Mouse (Mus musculus) heart, postnatal 25 days (tissue): ENCODE measurements around the gene Lgi1. TPM values are rescaled to one million over a fixed set of nuclear protein-coding genes. Genes with fewer than 3 reads are reported as not detected.
A peak's percentile ranks its signal among the peaks of the same experiment; 100 is the strongest.

Experiments used
- DNase-seq: peaks from one replicate; pipeline ENCODE4 v3.0.0; 2022; ENCODE audit warnings: low spot score
- intact Hi-C: fragments of 180-260 bp; cut with DNase I; formaldehyde crosslinking; loops from one replicate; pipeline ENCODE4 v1.15.1; 2025
- total RNA-seq, 2 experiments: library from RNA; stranded (reverse); gene quantifications; 2 replicates each; pipeline ENCODE4 v1.2.3; 2021

Lgi1 gene
- total RNA-seq, 2 experiments from 2014 or later: 2.9 to 5.0 TPM

DNA sequence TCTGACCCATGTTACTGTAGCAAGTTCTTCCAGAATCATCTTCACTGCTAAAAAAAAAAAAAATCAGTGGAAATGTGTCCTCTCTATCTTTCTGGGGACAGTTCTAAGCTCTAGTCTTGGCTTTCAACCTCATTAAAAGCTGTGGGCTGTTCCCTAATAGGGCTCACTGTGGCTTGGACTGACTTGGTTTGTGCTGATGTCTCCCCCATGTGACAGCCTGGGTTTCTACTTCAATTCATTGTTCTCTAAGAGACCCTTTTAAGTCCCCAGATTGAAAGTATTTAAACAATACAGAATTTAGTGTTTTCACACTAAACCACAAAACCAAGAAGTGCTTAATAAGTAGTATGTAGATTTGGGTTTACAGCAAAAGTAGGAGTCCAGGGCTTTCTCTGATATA, 59.4 kb downstream of the Lgi1 start:
- intact Hi-C loops: loop anchor here (1.0 kb wide), 1 partner anchor 70 kb away; no protein-coding TSS in a partner anchor

DNA sequence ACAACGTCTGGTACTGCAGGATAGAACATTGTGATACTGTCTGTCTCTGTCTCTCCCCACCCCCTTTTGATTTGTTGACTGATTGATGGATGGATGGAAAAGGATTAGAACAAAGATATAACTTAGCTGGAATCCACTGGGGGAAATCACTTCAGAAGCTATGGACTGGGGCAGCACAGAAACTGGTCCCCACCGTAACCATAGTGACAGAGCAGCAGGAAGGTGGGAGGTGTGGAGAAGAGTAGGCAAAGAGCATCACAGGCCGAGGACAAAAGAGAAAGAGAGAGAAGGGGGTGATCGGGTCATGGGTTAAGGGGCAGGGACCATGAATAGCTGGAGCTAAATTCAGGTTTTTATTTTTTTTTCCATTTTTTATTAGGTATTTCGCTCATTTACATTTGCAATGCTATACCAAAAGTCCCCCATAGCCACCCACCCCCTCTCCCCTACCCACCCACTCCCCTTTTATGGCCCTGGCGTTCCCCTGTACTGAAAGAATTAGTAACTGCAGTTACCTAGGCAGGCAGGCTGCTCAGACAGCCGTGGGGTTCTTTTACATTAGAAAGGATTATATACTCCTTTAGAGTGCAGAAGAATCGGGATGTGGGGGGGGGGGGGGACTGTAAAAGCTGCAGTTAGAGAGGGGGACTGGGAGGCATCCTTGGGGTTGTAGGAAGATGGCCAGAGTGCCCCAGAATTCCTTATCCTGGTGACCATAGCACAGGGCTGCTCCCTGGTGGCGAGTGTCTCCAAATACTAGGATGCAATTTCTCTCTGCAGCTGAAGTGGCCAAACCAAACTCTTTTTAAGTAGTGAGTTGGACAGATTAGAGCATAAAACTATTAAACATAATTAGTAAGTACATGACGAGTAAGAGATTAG, 60.1 kb downstream of the Lgi1 start:
- intact Hi-C loops: loop anchor here (1.0 kb wide), 1 partner anchor 71 kb away; no protein-coding TSS in a partner anchor
- DNase-seq: no peak

More for the DNA sequence above, 59.4 kb downstream of the Lgi1 start:
- DNase-seq: no peak

DNA sequence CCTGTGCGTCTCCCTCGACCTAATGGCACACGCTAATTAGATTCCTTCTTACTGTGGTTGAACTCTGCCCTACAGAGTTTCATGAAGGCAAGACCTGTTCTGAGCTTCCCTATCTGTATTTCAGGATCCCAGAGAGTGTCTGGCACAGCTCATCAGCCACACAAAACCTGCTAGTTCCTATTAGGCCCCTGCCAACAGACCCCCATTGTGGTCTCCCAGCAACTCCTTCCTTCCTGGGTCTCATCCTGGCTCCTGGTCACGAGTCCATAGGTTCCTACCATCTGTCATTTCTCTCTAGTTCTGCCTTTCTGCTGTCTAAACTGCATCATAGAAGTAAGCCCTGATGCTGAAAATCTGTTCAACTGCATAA, 60.7 kb downstream of the Lgi1 start:
- DNase-seq: no peak
- intact Hi-C loops: no loop called here

DNA sequence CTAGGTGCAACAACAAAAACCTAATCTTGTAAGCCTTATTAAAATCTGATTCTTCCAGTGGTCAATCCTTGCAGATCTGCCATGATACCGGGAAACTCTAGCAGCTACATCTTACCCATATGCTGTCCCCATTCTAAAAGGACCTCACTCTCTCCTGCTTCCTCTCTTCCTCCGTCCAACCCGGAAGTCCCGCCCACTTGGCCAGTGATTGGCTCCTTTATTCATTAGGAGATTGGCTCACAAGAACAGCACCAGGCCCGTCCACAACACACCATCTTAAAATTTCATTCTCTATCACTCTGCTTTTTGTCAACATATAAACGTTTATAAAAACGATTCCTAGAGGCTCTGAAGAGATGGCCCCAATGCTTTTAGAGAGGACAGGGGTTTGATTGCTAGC, 61.5 kb downstream of the Lgi1 start:
- intact Hi-C loops: no loop called here
- DNase-seq: no peak

DNA sequence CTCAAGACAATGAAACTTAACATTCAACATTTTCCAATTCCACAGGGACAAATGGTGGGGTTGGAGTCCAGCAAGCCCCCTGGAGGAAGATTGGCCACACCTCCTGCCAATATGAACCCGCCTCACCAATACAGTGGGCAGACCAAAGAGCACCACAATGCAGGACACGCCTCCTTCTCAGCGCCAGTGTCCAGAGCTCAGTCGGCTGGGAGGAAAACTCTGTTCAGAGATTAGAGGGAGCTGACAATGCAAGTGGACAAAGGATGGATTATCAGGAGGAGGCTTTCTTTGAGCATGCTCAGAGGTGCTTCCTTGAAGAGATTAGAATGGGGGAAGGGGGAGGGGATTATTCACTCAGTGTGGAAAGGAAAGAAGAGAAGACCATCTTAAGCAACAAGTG, 62.7 kb downstream of the Lgi1 start:
- intact Hi-C loops: no loop called here

DNA sequence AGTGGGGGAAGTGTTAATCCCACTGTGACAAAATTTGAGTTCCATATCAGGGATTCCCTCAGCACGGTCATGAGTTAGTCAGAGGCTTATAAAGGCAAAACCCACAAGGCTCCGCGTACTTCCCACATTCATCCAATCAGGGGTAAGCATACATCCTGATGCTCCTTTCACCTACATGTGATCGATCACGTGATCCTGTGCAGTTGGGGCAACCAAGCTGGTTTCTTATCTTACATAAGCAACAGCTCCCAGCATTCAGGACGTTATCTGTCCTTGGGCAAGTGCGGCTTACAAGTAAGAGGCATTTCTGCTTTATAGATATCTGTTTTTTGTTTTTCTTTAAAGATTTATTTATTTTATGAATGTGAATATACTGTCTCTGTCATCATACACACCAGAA, 63.7 kb downstream of the Lgi1 start:
- no peak for DNase-seq
- intact Hi-C loops: no loop called here

More for the DNA sequence above, 62.7 kb downstream of the Lgi1 start:
- DNase-seq: no peak

DNA sequence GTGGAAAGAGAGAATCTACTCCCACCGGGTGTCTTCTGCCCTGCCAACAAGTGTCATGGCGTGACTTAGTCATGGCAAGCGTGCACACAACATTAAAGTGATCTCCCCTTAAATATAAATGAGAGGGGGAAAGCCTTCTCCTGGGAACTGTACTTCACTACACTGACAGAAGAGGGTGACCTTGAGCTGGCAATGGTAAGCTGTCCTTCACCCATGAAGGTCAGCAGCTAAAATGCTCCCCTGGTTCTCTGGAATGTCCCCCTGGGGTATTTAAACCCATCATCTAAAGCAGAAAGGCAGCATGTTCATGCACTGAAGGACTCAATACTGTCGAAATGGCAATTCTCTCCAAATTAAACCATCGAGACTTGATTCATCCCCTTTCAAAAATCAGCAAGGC, 64.9 kb downstream of the Lgi1 start:
- DNase-seq: no peak
- intact Hi-C loops: no loop called here

DNA sequence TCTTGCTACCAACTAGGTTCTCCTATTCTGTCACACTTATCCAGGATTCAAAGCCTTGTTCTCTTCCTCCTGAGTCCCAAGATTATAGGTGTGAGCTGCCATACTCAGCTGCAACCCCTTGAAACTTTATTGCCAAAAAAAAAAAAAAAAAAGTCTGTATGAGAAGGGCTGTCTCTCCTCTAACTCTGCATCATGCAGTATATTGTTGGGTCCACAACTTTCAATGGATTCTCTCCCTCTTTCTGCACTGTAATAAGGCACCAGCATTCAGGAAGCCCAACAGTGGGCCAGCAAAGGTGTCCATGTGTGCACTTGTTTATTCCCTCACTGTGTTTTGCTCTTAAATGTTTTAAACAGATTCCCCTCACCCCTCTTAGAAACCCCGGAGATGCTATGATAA, 66.7 kb downstream of the Lgi1 start:
- no peak for DNase-seq
- intact Hi-C loops: no loop called here

DNA sequence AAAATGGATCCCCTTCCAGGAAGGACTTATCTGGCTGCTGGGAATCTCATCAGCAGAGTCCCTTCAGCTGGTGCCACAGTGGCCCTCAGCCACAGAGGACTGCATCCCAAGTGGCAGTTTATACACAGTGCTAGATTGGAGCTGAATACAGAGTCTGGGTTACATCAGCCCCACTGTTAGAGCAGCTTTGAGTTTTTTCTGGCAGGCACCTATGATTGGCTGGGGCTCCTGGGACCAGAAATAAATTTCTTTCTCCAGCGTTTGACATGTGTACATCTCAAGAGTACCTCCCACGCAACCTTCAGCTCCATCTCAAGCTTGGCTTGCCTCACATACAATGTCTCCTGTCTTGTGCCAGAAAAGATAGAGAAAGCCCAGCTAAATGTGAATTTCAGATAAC, 67.9 kb downstream of the Lgi1 start:
- intact Hi-C loops: no loop called here
- no peak for DNase-seq

DNA sequence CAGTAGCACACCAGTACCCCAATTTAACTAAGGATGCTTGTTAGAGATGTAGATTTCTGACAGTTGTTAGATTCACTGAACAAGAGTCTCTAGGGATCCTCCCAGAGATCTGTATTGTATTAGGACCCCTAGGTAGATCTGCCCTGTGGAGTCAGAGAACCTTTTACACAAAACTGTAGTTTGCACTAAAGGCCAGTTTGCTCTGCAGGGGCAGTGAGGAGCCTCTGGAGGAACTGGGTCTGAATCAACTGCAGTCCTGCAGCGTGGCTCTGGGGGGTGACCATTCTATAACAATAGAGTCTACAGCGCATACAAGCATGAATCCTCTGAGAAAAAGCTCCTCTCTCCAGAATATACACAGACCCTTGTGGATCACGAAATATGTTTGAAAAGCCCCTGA, 68.5 kb downstream of the Lgi1 start:
- DNase-seq: no peak
- intact Hi-C loops: no loop called here

DNA sequence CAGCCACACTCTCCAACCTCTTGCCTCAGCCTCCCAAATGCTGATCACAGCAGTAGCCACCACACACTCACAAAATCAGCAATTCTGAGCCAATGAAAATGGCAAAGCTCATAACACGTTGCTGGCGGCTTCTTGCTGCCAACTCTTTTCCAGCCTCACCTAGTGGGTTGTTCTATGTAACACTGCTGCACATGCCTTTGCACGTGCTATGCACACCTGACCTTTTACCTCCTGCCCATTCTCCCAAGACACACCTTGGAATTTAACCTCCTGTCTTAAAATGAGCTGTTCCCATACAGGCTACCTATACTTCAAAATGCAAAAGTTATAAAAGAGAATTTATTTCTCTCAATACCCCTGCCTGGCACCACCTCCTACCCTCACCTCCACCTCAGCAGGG, 72.2 kb downstream of the Lgi1 start:
- intact Hi-C loops: no loop called here
- no peak for DNase-seq

DNA sequence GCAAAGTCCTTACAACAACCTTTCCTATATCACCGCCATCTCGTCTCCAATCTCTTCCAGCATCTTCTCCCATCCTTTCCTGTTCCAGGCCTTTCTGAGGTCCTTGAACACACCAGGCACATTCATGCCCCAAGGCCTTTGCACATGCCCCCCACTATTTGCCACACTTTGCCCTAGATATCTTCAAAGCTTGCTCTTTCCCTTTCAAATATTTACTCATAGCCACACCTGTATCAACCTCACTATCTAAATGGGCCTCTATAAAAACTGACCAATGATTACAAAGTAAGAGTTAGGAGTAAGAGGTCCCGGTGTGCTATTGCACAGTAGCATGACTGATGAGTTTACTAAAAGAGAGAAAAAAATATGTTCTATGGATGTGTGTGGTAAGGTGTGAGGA, 73.0 kb downstream of the Lgi1 start:
- no peak for DNase-seq
- intact Hi-C loops: no loop called here

DNA sequence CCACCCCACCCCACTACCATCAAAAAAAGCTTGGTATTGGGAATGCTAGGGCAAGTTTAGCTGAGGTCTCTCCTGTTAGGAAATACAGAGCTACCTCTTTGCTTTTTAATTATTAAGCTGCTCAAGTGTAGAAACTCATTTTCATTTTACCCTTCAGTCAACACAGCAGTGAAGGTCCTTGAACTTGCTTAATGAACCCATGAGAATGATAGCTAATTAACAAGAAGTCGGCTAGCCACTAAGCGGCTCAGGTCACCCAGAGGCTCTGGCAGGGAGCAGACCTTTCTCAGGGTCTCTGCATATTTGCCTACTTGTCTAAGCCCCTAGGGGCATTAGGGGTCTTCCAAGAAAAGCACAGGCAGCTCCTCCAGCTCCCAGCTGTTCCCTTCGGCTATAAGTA, 75.4 kb downstream of the Lgi1 start:
- intact Hi-C loops: no loop called here
- no peak for DNase-seq

DNA sequence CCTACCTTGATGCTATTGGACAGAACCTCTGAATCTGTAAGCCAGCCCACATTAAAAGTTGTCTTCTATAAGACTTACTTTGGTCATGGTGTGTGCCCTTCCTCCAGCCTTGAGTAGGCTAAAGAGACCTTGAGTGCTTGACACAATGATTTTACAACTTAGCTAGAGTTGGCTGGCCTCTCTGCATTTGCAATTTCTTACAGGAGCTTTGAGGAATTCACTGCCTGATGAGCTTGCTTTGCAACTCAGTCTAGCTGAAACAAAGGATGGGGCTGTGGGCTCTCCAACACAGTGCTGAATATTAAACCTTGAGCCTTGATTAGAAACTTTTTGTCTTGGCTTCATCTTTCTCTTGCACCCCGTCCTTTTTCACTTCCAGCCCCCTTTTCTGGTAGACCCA, 78.9 kb downstream of the Lgi1 start:
- intact Hi-C loops: no loop called here
- no peak for DNase-seq

DNA sequence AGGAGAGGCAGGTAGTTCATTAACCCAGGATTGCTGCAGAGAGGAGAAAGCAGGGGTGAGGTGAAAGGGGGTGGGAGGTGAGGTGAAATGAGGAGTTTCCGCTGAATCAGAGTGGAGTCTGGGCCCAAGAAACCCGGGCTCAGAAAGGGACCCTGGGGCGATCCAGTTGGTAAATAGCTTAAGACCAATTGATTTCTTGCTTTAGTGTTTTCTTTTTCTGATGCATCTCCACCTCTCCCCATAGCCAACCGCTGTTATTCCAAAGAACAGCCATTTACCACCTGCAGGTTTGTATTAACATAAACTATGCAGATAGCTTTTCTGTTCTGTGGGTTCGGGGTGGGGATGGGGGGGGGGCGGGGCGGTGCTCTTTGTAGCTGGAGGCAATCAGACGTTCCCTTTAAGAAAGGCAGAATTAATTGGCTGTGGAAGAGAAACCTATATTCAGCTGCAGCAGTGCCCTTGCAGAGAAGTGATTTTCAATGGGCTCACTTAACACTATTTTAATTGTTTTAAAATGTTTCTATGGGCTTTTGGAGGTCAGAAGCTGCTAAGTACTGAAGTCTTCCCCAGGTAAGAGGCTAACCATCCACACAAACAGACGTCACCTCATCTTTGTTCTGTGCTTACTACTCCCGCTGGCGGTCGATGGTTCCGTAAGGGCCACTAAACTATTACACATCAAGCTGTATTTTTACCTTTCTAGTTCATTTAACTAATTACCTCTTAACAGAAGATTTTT, 84.1 kb downstream of the Lgi1 start:
- no peak for DNase-seq
- intact Hi-C loops: no loop called here

DNA sequence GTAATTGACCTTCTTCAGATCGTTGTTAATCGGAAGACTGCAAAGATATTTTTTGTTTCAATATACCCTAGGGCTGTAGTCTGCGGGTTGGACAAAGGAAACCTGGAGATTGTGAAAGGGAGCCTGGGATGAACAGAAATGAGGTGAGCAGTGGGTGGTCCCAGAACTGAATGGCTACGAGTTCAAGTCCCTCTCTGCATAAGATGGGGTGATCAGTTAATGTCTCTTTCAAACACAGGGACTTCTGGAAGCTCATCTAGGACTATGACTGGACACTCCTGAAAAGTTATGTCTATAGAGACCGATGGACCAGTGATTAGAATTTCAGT, 84.6 kb downstream of the Lgi1 start:
- intact Hi-C loops: no loop called here
- DNase-seq: no peak

DNA sequence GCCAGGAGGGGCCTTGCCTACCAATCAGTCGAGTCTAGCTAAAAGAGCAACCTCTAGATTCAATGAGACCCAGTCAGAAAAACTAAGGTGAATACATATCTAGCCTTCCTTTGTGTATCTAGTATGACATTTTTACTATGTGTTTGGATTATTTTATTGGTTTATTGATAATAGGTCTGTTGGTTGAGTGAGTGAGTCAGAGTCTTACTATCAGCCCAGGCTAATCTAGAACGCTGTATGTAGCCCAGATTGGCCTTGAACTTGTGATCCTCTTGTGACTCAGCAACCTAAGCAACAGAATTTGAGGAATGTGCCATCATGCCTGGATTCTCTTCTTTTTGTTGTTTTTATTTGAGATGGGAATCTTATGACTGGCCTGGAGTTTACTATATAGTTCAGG, 86.9 kb downstream of the Lgi1 start:
- intact Hi-C loops: loop anchor here (10.0 kb wide), 1 partner anchor 296 kb away; the partner anchor contains the start of gene Cep55
- DNase-seq: no peak

DNA sequence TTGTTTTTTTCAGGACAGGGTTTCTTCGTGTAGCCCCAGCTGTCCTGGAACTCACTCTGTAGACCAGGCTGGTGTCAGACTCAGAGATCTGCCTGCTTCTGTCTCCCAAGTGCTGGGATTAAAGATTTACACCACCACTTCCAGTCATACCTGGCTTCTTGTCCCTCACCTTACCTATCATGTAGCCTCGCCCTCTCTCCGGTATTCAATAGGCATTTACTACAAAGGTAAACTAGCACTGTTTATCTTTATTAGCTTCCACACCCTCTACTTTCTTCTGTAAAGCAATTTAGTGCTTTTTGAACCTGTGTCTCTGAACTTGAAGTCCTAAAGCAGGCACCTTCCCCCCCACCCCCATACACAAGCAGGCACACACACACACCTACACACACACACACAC, 87.4 kb downstream of the Lgi1 start:
- intact Hi-C loops: loop anchor here (2.0 to 10.0 kb wide), 3 partner anchors 99 to 395 kb away; partner anchors contain the start of gene Cep55

DNA sequence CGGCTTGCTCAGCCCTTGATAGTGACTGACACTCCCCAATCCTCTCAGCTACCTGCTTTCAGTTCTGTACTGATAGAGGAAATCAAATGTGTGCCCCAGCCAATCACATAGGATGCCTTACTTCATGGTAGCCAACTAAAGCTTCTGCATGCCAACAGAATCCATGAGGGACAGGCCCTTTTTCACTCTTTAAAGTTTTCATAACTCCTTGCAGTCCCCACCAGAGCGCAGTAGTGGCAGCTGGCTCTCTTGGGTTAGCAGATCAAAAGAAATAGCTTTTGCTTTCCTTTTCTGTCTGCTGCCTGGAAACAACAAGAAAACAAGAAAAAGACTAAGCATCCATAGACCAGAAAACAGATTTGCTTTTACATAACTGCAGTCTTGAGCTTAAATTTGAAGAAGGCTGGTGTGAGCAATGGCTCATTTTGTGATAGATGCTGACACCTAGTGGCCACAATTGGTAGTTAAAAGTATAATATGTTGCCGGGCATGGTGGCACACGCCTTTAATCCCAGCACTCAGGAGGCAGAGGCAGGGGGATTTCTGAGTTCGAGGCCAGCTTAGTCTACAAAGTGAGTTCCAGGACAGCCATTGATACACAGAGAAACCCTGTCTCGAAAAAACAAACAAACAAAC, 88.3 kb downstream of the Lgi1 start:
- intact Hi-C loops: loop anchor here (2.0 to 10.0 kb wide), 3 partner anchors 100 to 396 kb away; partner anchors contain the start of gene Cep55
- DNase-seq: peak; percentile 2

More for the DNA sequence above, 87.4 kb downstream of the Lgi1 start:
- DNase-seq: no peak

DNA sequence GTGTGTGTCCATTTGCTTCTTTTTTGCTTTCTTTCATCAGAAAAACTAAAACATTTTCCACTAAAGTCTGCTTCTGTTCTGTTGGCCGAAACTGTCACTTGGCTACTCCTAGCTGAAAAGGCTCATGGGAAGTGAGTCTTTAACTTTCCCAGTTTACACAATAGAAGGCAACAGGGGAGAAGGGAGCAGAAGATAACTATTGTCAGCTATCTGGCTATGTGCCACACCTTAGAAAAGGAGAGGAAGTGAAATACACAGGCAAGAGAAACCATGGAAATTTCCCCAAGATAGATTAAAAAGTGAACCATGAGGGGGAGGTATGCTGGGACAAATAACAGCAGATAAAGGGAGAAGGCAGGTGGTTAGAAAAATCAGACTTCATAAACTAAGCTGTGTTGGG, 89.9 kb downstream of the Lgi1 start:
- intact Hi-C loops: loop anchor here (10.0 kb wide), 1 partner anchor 299 kb away; the partner anchor contains the start of gene Cep55
- no peak for DNase-seq
